Mouse (Mus musculus) thymus, adult 2 months (tissue): Measurements from ENCODE around the gene H13. TPM values are rescaled to one million over a fixed set of nuclear protein-coding genes. Genes with fewer than 3 reads are reported as not detected.

Experiments
- DNase-seq: peaks from one replicate; pipeline ENCODE4 v3.0.0; 2021
- H3K27ac ChIP-seq: fragments of 200-500 bp; 2 replicates; pipeline ENCODE4 v1.5.1; 2012; ENCODE audit warnings: low read length, control low read depth; ENCODE audit not compliant: control insufficient read depth, insufficient read depth
- H3K27me3 ChIP-seq: fragments of 200-500 bp; 2 replicates; pipeline ENCODE4 v1.6.1; 2012; ENCODE audit warnings: mild to moderate bottlenecking, low read length, moderate library complexity, mixed read lengths; ENCODE audit not compliant: control insufficient read depth, insufficient read depth
- H3K36me3 ChIP-seq: fragments of 200-500 bp; 2 replicates; pipeline ENCODE4 v1.6.1; 2012; ENCODE audit warnings: mild to moderate bottlenecking, low read length, moderate library complexity; ENCODE audit not compliant: control insufficient read depth, insufficient read depth
- H3K4me1 ChIP-seq: fragments of 200-500 bp; replicated peaks from 2 replicates; pipeline ENCODE4 v1.6.1; 2012; ENCODE audit warnings: low read length; ENCODE audit not compliant: control insufficient read depth, insufficient read depth
- H3K4me3 ChIP-seq: fragments of 200-500 bp; 2 replicates; pipeline ENCODE4 v1.5.1; 2012; ENCODE audit warnings: mild to moderate bottlenecking, low read length, control low read depth, moderate library complexity; ENCODE audit not compliant: control insufficient read depth, insufficient read depth
- CTCF ChIP-seq: fragments of 200-500 bp; IDR thresholded peaks from 2 replicates; pipeline ENCODE4 v1.5.1; 2012; ENCODE audit warnings: mild to moderate bottlenecking, control low read depth, low read length, moderate library complexity, borderline replicate concordance; ENCODE audit not compliant: control insufficient read depth, poor library complexity, insufficient read depth; ENCODE audit errors: extremely low read depth
- POLR2A ChIP-seq: fragments of 200-500 bp; IDR thresholded peaks from 2 replicates; pipeline ENCODE4 v1.6.1; 2012; ENCODE audit warnings: mild to moderate bottlenecking, low read length, control low read depth, moderate library complexity; ENCODE audit not compliant: control insufficient read depth, poor library complexity, insufficient read depth; ENCODE audit errors: extremely low read depth
- WGBS: fragments of 180-500 bp; shearing (Covaris S2); methylation state at CpG from one replicate; pipeline ENCODE4 v1.1.7; 2018; 5-methylcytosine and 5-hydroxymethylcytosine counted together
- polyA plus RNA-seq: library from polyadenylated mRNA; depleted of rRNA; stranded (reverse); fragments of >200 nt; gene quantifications from 2 replicates; pipeline ENCODE4 v1.2.3, GENCODE M21; 2012

H13 gene
- polyA plus RNA-seq, 1 experiment, result 270 TPM

GRCm38 (mm10) chr2:152739031-152739841 lies 70.0 kb downstream of the H13 start:
- peaks cover 22% of the 10 kb centered on the region for H3K27me3 ChIP-seq
- H3K4me3 ChIP-seq, result peak overlapping the region; percentile 10; the same call in 1 of the 2 replicates
- H3K36me3 ChIP-seq, result no peaks in the 10 kb centered on the region
- DNase-seq, result peak; percentile 33
- 0 out of 2 replicates have a peak, but pooled peaks have one; percentile 25 for TF ChIP-seq POLR2A
- no peak for TF ChIP-seq CTCF
- H3K27ac ChIP-seq, result no peak overlapping the region
- peaks cover 34% of the 10 kb centered on the region for H3K4me1 ChIP-seq
- 3% methylated on average over 36 of the region's 36 CpGs for WGBS

GRCm38 (mm10) chr2:152739842-152740260 lies 70.6 kb downstream of the H13 start:
- H3K4me3 ChIP-seq, result no peak overlapping the region
- peaks cover 22% of the 10 kb centered on the region for H3K27me3 ChIP-seq
- H3K4me1 ChIP-seq, result peaks cover 34% of the 10 kb centered on the region
- 21% methylated on average over 3 of the region's 3 CpGs for WGBS
- H3K36me3 ChIP-seq, result no peaks in the 10 kb centered on the region
- H3K27ac ChIP-seq, result no peak overlapping the region
- DNase-seq, result no peak
- TF ChIP-seq CTCF, result no peak
- no peak for TF ChIP-seq POLR2A

- Histone ChIP-seq H3K4me3 (no peak overlapping the region), H3K27ac (no peak overlapping the region), H3K27me3 (peaks cover 19% of the 10 kb centered on the region), H3K4me1 (peaks cover 32% of the 10 kb centered on the region), H3K36me3 (no peaks in the 10 kb centered on the region)
- TF ChIP-seq POLR2A (no peak), CTCF (no peak)
- no peak for DNase-seq
- WGBS, result 95% methylated on average over 5 of the region's 5 CpGs
These were observed 71.2 kb downstream of the H13 start for GRCm38 (mm10) chr2:152740490-152740889.

- H3K4me1 ChIP-seq, result peaks cover 24% of the 10 kb centered on the region
- DNase-seq, result no peak
- WGBS, result 27% methylated on average over 14 of the region's 14 CpGs
These were observed 72.1 kb downstream of the H13 start for GRCm38 (mm10) chr2:152741153-152742041.

GRCm38 (mm10) chr2:152742435-152742834 lies 73.2 kb downstream of the H13 start:
- no peaks in the 10 kb centered on the region for H3K36me3 ChIP-seq
- WGBS, result 24% methylated on average over 10 of the region's 10 CpGs
- no peak overlapping the region for H3K4me3 ChIP-seq
- H3K27ac ChIP-seq, result no peak overlapping the region
- peak; percentile 64 for DNase-seq
- peaks cover 8% of the 10 kb centered on the region; the same call in 1 of the 2 replicates for H3K27me3 ChIP-seq
- H3K4me1 ChIP-seq, result peaks cover 17% of the 10 kb centered on the region
- TF ChIP-seq CTCF, result peak; percentile 72
- no peak for TF ChIP-seq POLR2A

More at GRCm38 (mm10) chr2:152741153-152742041, 72.1 kb downstream of the H13 start:
- TF ChIP-seq CTCF (no peak), POLR2A (no peak)
- H3K27ac ChIP-seq, result no peak overlapping the region
- no peak overlapping the region for H3K4me3 ChIP-seq
- no peaks in the 10 kb centered on the region for H3K36me3 ChIP-seq
- peaks cover 17% of the 10 kb centered on the region for H3K27me3 ChIP-seq
